Comparison of ENCODE assay signal across 18 mouse cellular contexts in the genomic region with DNA sequence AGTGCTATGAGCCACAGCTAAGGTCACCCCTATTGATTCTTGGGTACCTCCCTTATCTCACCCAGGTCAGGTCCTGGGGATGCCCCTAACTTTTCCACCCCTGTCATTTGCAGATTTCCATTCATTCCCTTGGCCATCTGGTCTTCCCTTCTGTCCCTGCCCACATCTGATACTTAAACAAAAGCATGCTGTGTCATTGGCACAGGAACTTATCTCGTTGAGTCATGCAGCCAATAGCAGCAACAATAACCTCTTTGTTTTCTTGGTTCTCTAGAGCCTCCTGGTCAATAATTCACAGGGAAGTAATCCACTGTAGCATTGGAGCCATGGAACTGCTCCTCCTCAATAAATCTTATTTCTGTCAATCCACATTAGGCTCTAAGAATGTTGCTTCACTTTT.
A peak's percentile ranks its signal among the peaks of the same experiment; 100 is the strongest.
DNase-seq lines count a peak whose midpoint lies in the region; ATAC-seq and TF ChIP-seq lines count a peak whose summit lies in the region.
"Had no signal": no experiment of that assay in that cellular context is flagged by ENCODE, and none has a peak within 500 bp of the region (broad histone marks: within the 10 kb centered on the region; RNA-seq: fewer than 3 reads in every experiment).

No protein-coding gene starts in this region.

- DNase-seq in cerebellum, adult 2 months, result peak; percentile 11 to 49
- no peak for DNase-seq in cerebellum, adult 11 months
- DNase-seq in heart, adult 11 months, result peak; percentile 55
- no peak for DNase-seq in heart, adult 8-10 months (ENCODE audit: low spot score)
- DNase-seq in embryo, embryonic 11 days, result peak; percentile 1
- peak; percentile 1 for DNase-seq in large intestine, adult 2 months (ENCODE audit: low read depth, low spot score)
- no peak for DNase-seq in thymus, adult 2 months
- DNase-seq: adrenal gland, postnatal 25 days; gastrocnemius, postnatal 36 days; heart, postnatal 36 days; kidney, postnatal 4 days; lung, postnatal 4 days; right cerebral cortex, postnatal 14 days; thymus, postnatal 25 days had no signal

- TF ChIP-seq POLR2A in cerebellum, adult 2 months (IDR thresholded peaks at IDR 0.05; ENCODE audit: borderline replicate concordance, insufficient read depth, low read length), result no peak
- no peak for TF ChIP-seq POLR2A in thymus, adult 2 months (IDR thresholded peaks at IDR 0.05; ENCODE audit: control insufficient read depth, extremely low read depth, insufficient read depth, low read length, poor library complexity)

- no peaks in the 10 kb centered on the region for H3K4me1 ChIP-seq in cerebellum, adult 2 months (ENCODE audit: control insufficient read depth, insufficient read depth, low read length)
- no peaks in the 10 kb centered on the region for H3K4me1 ChIP-seq in thymus, adult 2 months (replicated peaks; ENCODE audit: control insufficient read depth, insufficient read depth, low read length)
- H3K4me1 ChIP-seq: heart, embryonic 15.5 days; hindbrain, embryonic 13.5 days had no signal

- no peak overlapping the region for H3K27ac ChIP-seq in cerebellum, adult 2 months (ENCODE audit: insufficient read depth, low read length)
- H3K27ac ChIP-seq in thymus, adult 2 months (ENCODE audit: control insufficient read depth, insufficient read depth, low read length), result no peak overlapping the region
- H3K27ac ChIP-seq: heart, embryonic 15.5 days; hindbrain, embryonic 13.5 days had no signal

- no peaks in the 10 kb centered on the region for H3K27me3 ChIP-seq in cerebellum, adult 2 months (ENCODE audit: control insufficient read depth, insufficient read depth, low read length)
- no peaks in the 10 kb centered on the region for H3K27me3 ChIP-seq in thymus, adult 2 months (ENCODE audit: control insufficient read depth, insufficient read depth, low read length)
- H3K27me3 ChIP-seq: heart, embryonic 15.5 days; hindbrain, embryonic 13.5 days had no signal

- 14% methylated on average over 1 of the region's 1 CpGs for WGBS in cerebellum, adult 2 months
- 23% methylated on average over 1 of the region's 1 CpGs for WGBS in large intestine, adult 2 months
- 55% methylated on average over 1 of the region's 1 CpGs for WGBS in thymus, adult 2 months

- no peak for ATAC-seq in inflammation-experienced regulatory T-cells, adult 6 months
- ATAC-seq: midbrain, embryonic 16.5 days had no signal

- TF ChIP-seq CTCF in cerebellum, adult 2 months (IDR thresholded peaks at IDR 0.05; ENCODE audit: borderline replicate concordance, insufficient read depth, low read depth, low read length), result no peak
- TF ChIP-seq CTCF in thymus, adult 2 months (IDR thresholded peaks at IDR 0.05; ENCODE audit: borderline replicate concordance, control insufficient read depth, extremely low read depth, insufficient read depth, low read length, poor library complexity), result no peak

- H3K36me3 ChIP-seq in thymus, adult 2 months (ENCODE audit: control insufficient read depth, insufficient read depth, low read length), result no peaks in the 10 kb centered on the region
- H3K36me3 ChIP-seq: heart, embryonic 15.5 days; hindbrain, embryonic 13.5 days had no signal

- no peak overlapping the region for H3K4me3 ChIP-seq in cerebellum, adult 2 months (replicated peaks; ENCODE audit: insufficient read depth, low read depth, low read length)
- H3K4me3 ChIP-seq in thymus, adult 2 months (ENCODE audit: control insufficient read depth, insufficient read depth, low read length), result no peak overlapping the region
- H3K4me3 ChIP-seq: heart, embryonic 15.5 days; hindbrain, embryonic 13.5 days had no signal

Comparison
In these comparisons a context has a peak if more than half of its experiments do, and no peak if none do; other contexts are left out.
1. DNase-seq: peak in cerebellum, adult 2 months (2 of 2), heart, adult 11 months (single experiment), embryo, embryonic 11 days (single experiment) and large intestine, adult 2 months (single experiment); none in cerebellum, adult 11 months (single experiment), heart, adult 8-10 months (single experiment) and thymus, adult 2 months (single experiment).